Mouse (Mus musculus) E14TG2a.4 (cell line): Measurements from ENCODE around the gene Rhot1.

ENCODE experiments used
- CTCF ChIP-seq: conservative IDR thresholded peaks from 2 replicates; pipeline ENCODE4 v1.5.1; 2014; ENCODE audit warnings: low read length
- POU5F1 ChIP-seq: IDR thresholded peaks from 2 replicates; pipeline ENCODE4 v1.6.1; 2014; ENCODE audit warnings: low read length, borderline replicate concordance

- TF ChIP-seq CTCF (no peak), POU5F1 (no peak)
Measured at GRCm38 (mm10) chr11:80308537-80308936, 99.7 kb downstream of the Rhot1 start.
